Mouse (Mus musculus) CH12.LX (cell line): Measurements from ENCODE around the gene Arl5c. TPM values are rescaled to one million over a fixed set of nuclear protein-coding genes. Genes with fewer than 3 reads are reported as not detected.

ENCODE experiments used
- DNase-seq: peaks from one replicate; pipeline ENCODE4 v3.0.0-alpha.2; 2013; ENCODE audit errors: extremely low read depth
- H3K27ac ChIP-seq: 2 replicates; pipeline ENCODE4 v1.5.1; 2012; ENCODE audit warnings: low read depth, mild to moderate bottlenecking, control low read depth, moderate library complexity; ENCODE audit not compliant: insufficient read depth
- H3K27me3 ChIP-seq: replicated peaks from 2 replicates; pipeline ENCODE3; 2012; ENCODE audit warnings: inconsistent platforms
- H3K36me3 ChIP-seq, 2 experiments: replicated peaks in 1 of 2; 2 replicates each; pipeline versions ENCODE3 to v1.6.1; 2012; ENCODE audit warnings: inconsistent platforms in 1 of 2, low read length in 1 of 2, mild to moderate bottlenecking in 1 of 2, mixed read lengths in 1 of 2, moderate library complexity in 1 of 2; ENCODE audit not compliant: control insufficient read depth in 1 of 2, insufficient read depth in 1 of 2
- H3K4me1 ChIP-seq, 2 experiments: 2 replicates each; pipeline ENCODE4 v1.6.1; 2012; ENCODE audit warnings: inconsistent platforms in 1 of 2, moderate library complexity in 1 of 2; ENCODE audit not compliant: insufficient read depth in 2 of 2, control insufficient read depth in 1 of 2
- H3K4me2 ChIP-seq: 2 replicates; pipeline ENCODE4 v1.6.1; 2012; ENCODE audit warnings: low read depth, mild to moderate bottlenecking, control low read depth; ENCODE audit not compliant: poor library complexity, insufficient read depth, severe bottlenecking
- H3K4me3 ChIP-seq, 3 experiments: fragments of 150-350 bp in 1 of 3; sonication (generic) in 1 of 3; replicated peaks in 1 of 3; 2 replicates each; pipeline versions ENCODE3 to v1.5.1; 2011 to 2012; ENCODE audit warnings: low read depth in 2 of 3, low read length in 2 of 3, mild to moderate bottlenecking in 2 of 3, moderate library complexity in 2 of 3, control low read depth in 1 of 3, improper control_type of control experiment in 1 of 3, inconsistent platforms in 1 of 3, mixed read lengths in 1 of 3; ENCODE audit not compliant: poor library complexity in 1 of 3
- H3K79me2 ChIP-seq: replicated peaks from 2 replicates; pipeline ENCODE4 v1.6.1; 2012; ENCODE audit warnings: mild to moderate bottlenecking, moderate library complexity; ENCODE audit not compliant: control insufficient read depth, poor library complexity, insufficient read depth, severe bottlenecking; ENCODE audit errors: extremely low read depth
- H3K9ac ChIP-seq: 2 replicates; pipeline ENCODE4 v1.6.1; 2012; ENCODE audit warnings: low read depth, mild to moderate bottlenecking, control low read depth, moderate library complexity; ENCODE audit not compliant: insufficient read depth
- H3K9me3 ChIP-seq: replicated peaks from 2 replicates; pipeline ENCODE3; 2012; ENCODE audit warnings: low read length, inconsistent platforms, mixed read lengths
- BHLHE40 ChIP-seq: IDR thresholded peaks from 2 replicates; pipeline ENCODE4 v1.6.1; 2011; ENCODE audit warnings: mild to moderate bottlenecking, low read depth, low read length, improper control_type of control experiment
- CHD1 ChIP-seq: IDR thresholded peaks from 2 replicates; pipeline ENCODE4 v1.6.1; 2012; ENCODE audit warnings: low read depth, low read length, improper control_type of control experiment, inconsistent platforms
- CHD2 ChIP-seq: IDR thresholded peaks from 2 replicates; pipeline ENCODE4 v1.6.1; 2011; ENCODE audit warnings: low read length, improper control_type of control experiment
- CTCF ChIP-seq, 2 experiments: IDR thresholded peaks in 1 of 2; conservative IDR thresholded peaks in 1 of 2; 2 replicates each; pipeline ENCODE4 v1.5.1; 2011 to 2012; ENCODE audit warnings: low read depth in 2 of 2, low read length in 2 of 2, improper control_type of control experiment in 1 of 2, inconsistent platforms in 1 of 2, mild to moderate bottlenecking in 1 of 2, moderate library complexity in 1 of 2
- E2F4 ChIP-seq: IDR thresholded peaks from 2 replicates; pipeline ENCODE4 v1.6.1; 2011; ENCODE audit warnings: low read depth, low read length, improper control_type of control experiment; ENCODE audit not compliant: insufficient replicate concordance
- EP300 ChIP-seq: IDR thresholded peaks from 2 replicates; pipeline ENCODE4 v1.6.1; 2011; ENCODE audit warnings: low read length, improper control_type of control experiment
- ETS1 ChIP-seq: conservative IDR thresholded peaks from 2 replicates; pipeline ENCODE4 v1.6.1; 2012; ENCODE audit warnings: low read depth, mild to moderate bottlenecking, inconsistent platforms, low read length, improper control_type of control experiment, moderate library complexity
- GABPA ChIP-seq: IDR thresholded peaks from 2 replicates; pipeline ENCODE4 v1.6.1; 2012; ENCODE audit warnings: low read depth, low read length, improper control_type of control experiment, inconsistent platforms; ENCODE audit not compliant: insufficient replicate concordance
- HCFC1 ChIP-seq: IDR thresholded peaks from 2 replicates; pipeline ENCODE4 v1.6.1; 2012; ENCODE audit warnings: low read depth, mild to moderate bottlenecking, inconsistent platforms, low read length, improper control_type of control experiment
- IRF4 ChIP-seq: IDR thresholded peaks from 2 replicates; pipeline ENCODE4 v1.6.1; 2014; ENCODE audit warnings: low read depth, mild to moderate bottlenecking, inconsistent platforms, low read length, improper control_type of control experiment
- JUN ChIP-seq: IDR thresholded peaks from 2 replicates; pipeline ENCODE4 v1.6.1; 2011; ENCODE audit warnings: low read depth, mild to moderate bottlenecking, low read length, improper control_type of control experiment, moderate library complexity; ENCODE audit not compliant: insufficient read depth
- JUND ChIP-seq: conservative IDR thresholded peaks from 2 replicates; pipeline ENCODE4 v1.6.1; 2011; ENCODE audit warnings: low read depth, low read length, improper control_type of control experiment
- KAT2A ChIP-seq: IDR thresholded peaks from 2 replicates; pipeline ENCODE4 v1.6.1; 2012; ENCODE audit warnings: low read length, improper control_type of control experiment, inconsistent platforms; ENCODE audit not compliant: insufficient replicate concordance
- MAFK ChIP-seq: IDR thresholded peaks from 2 replicates; pipeline ENCODE4 v1.6.1; 2011; ENCODE audit warnings: low read length, improper control_type of control experiment; ENCODE audit not compliant: insufficient replicate concordance
- MAX ChIP-seq: IDR thresholded peaks from 2 replicates; pipeline ENCODE4 v1.6.1; 2011; ENCODE audit warnings: low read length, improper control_type of control experiment
- MAZ ChIP-seq: IDR thresholded peaks from 2 replicates; pipeline ENCODE4 v1.6.1; 2012; ENCODE audit warnings: low read depth, mild to moderate bottlenecking, inconsistent platforms, low read length, improper control_type of control experiment, moderate library complexity
- MEF2A ChIP-seq: IDR thresholded peaks from 2 replicates; pipeline ENCODE4 v1.6.1; 2014; ENCODE audit warnings: low read depth, mild to moderate bottlenecking, inconsistent platforms, low read length, improper control_type of control experiment, borderline replicate concordance
- MYC ChIP-seq: IDR thresholded peaks from 2 replicates; pipeline ENCODE4 v1.6.1; 2011; ENCODE audit warnings: low read depth, mild to moderate bottlenecking, improper control_type of control experiment, low read length
- NRF1 ChIP-seq: IDR thresholded peaks from 2 replicates; pipeline ENCODE4 v1.6.1; 2014; ENCODE audit warnings: low read depth, mild to moderate bottlenecking, inconsistent platforms, low read length, improper control_type of control experiment, moderate library complexity
- PAX5 ChIP-seq: IDR thresholded peaks from 2 replicates; pipeline ENCODE4 v1.6.1; 2012; ENCODE audit warnings: low read length, inconsistent platforms, mixed read lengths
- POLR2A ChIP-seq: IDR thresholded peaks from 2 replicates; pipeline ENCODE4 v1.6.1; 2011; ENCODE audit warnings: low read depth, mild to moderate bottlenecking, improper control_type of control experiment, low read length
- POLR2AphosphoS2 ChIP-seq: IDR thresholded peaks from 2 replicates; pipeline ENCODE4 v1.6.1; 2011; ENCODE audit warnings: low read depth, low read length, improper control_type of control experiment
- RCOR1 ChIP-seq: conservative IDR thresholded peaks from 2 replicates; pipeline ENCODE4 v1.6.1; 2012; ENCODE audit warnings: low read depth, mild to moderate bottlenecking, inconsistent platforms, low read length, improper control_type of control experiment
- SIN3A ChIP-seq: IDR thresholded peaks from 2 replicates; pipeline ENCODE4 v1.6.1; 2012; ENCODE audit warnings: low read length, improper control_type of control experiment, inconsistent platforms
- TBP ChIP-seq: conservative IDR thresholded peaks from 2 replicates; pipeline ENCODE4 v1.6.1; 2011; ENCODE audit warnings: low read depth, low read length, improper control_type of control experiment
- TCF12 ChIP-seq: IDR thresholded peaks from 2 replicates; pipeline ENCODE4 v1.6.1; 2014; ENCODE audit warnings: low read depth, mild to moderate bottlenecking, inconsistent platforms, low read length, improper control_type of control experiment
- UBTF ChIP-seq: IDR thresholded peaks from 2 replicates; pipeline ENCODE4 v1.6.1; 2012; ENCODE audit warnings: low read depth, mild to moderate bottlenecking, inconsistent platforms, low read length, improper control_type of control experiment, moderate library complexity
- USF1 ChIP-seq: IDR thresholded peaks from 2 replicates; pipeline ENCODE4 v1.6.1; 2014; ENCODE audit warnings: low read depth, mild to moderate bottlenecking, inconsistent platforms, low read length, improper control_type of control experiment
- USF2 ChIP-seq: conservative IDR thresholded peaks from 2 replicates; pipeline ENCODE4 v1.6.1; 2011; ENCODE audit warnings: low read depth, low read length, improper control_type of control experiment
- ZC3H11A ChIP-seq: IDR thresholded peaks from 2 replicates; pipeline ENCODE4 v1.6.1; 2012; ENCODE audit warnings: low read depth, mild to moderate bottlenecking, inconsistent platforms, low read length, improper control_type of control experiment
- ZKSCAN1 ChIP-seq: IDR thresholded peaks from 2 replicates; pipeline ENCODE4 v1.6.1; 2012; ENCODE audit warnings: low read depth, inconsistent platforms, low read length, improper control_type of control experiment, borderline replicate concordance
- ZMIZ1 ChIP-seq: IDR thresholded peaks from 2 replicates; pipeline ENCODE4 v1.6.1; 2012; ENCODE audit warnings: low read depth, mild to moderate bottlenecking, inconsistent platforms, low read length, improper control_type of control experiment
- ZNF384 ChIP-seq: IDR thresholded peaks from 2 replicates; pipeline ENCODE4 v1.6.1; 2012; ENCODE audit warnings: low read depth, low read length, improper control_type of control experiment, inconsistent platforms
- dilution Hi-C: fragments of 300-500 bp; cut with MboI; formaldehyde crosslinking; loops from 2 replicates; pipeline ENCODE4 v1.14.3; 2020; ENCODE audit warnings: low sequenced_read_pairs; ENCODE audit not compliant: extremely low pct_unique_long_range_greater_than_20kb, extremely low pct_ligation_motif_present
- in situ Hi-C: fragments of 300-500 bp; cut with MboI; formaldehyde crosslinking; loops from 3 replicates; pipeline ENCODE4 v1.14.3; 2019; ENCODE audit warnings: low sequenced_read_pairs, low pct_ligation_motif_present, low pct_unique_long_range_greater_than_20kb, mixed read lengths
- polyA plus RNA-seq: library from polyadenylated mRNA; unstranded; fragments of >175 nt; gene quantifications from 2 replicates; pipeline ENCODE4 v1.2.1, GENCODE M21; 2012; ENCODE audit warnings: low read depth; ENCODE audit not compliant: insufficient read length
- total RNA-seq, 2 experiments: library from RNA; depleted of rRNA; stranded (reverse); fragments of 300-350 nt in 1 of 2; fragments of >200 nt in 1 of 2; gene quantifications; 2 replicates each; pipeline ENCODE4 v1.2.3; 2012 to 2014

The Arl5c gene
- total and polyA plus RNA-seq, 3 experiments = 28.5 to 45.5 (median 32.2) TPM

- in situ Hi-C loops = no loop called here
Observed at GRCm38 (mm10) chr11:98001986-98002385, 6.0 kb upstream of the Arl5c start.

GRCm38 (mm10) chr11:98001351-98001824 lies 5.4 kb upstream of the Arl5c start:
- TF ChIP-seq USF2 = no peak
- TF ChIP-seq BHLHE40 = no peak
- 0 out of 2 replicates have a peak, but pooled peaks have one; percentile 3 for TF ChIP-seq NRF1
- TF ChIP-seq ETS1 = 0 out of 2 replicates have a peak, but pooled peaks have one; percentile 6
- no peak for TF ChIP-seq JUN
- TF ChIP-seq MAZ = peak; percentile 63; the same call in 1 of the 2 replicates
- TF ChIP-seq SIN3A = peak; percentile 45
- TF ChIP-seq JUND = no peak
- Histone ChIP-seq H3K4me3 (peak overlapping the region in 1 of 3 experiments; percentile 54), H3K27ac (peak overlapping the region; percentile 5), H3K9me3 (peaks cover 3% of the 10 kb centered on the region), H3K79me2 (no peaks in the 10 kb centered on the region), H3K9ac (no peak overlapping the region), H3K36me3 (peaks cover 0 to 3% of the 10 kb centered on the region in 2 experiments), H3K4me2 (peak overlapping the region; percentile 69; the same call in 1 of the 2 replicates), H3K27me3 (no peaks in the 10 kb centered on the region), H3K4me1 (peaks cover 41 to 75% of the 10 kb centered on the region in 2 experiments)
- DNase-seq = peak; percentile 45
- dilution Hi-C loops = no loop called here
- in situ Hi-C loops = no loop called here

More at GRCm38 (mm10) chr11:98001986-98002385, 6.0 kb upstream of the Arl5c start:
- dilution Hi-C loops = no loop called here
- H3K4me1 ChIP-seq = peaks cover 37 to 69% of the 10 kb centered on the region in 2 experiments
- H3K9ac ChIP-seq = peak overlapping the region; percentile 40
- TF ChIP-seq UBTF = no peak
- no peak for TF ChIP-seq SIN3A
- 0 out of 2 replicates have a peak, but pooled peaks have one; percentile 10 for TF ChIP-seq IRF4
- no peak for TF ChIP-seq KAT2A
- no peak for TF ChIP-seq HCFC1
- no peak for TF ChIP-seq RCOR1
- no peak for TF ChIP-seq TBP
- no peak for TF ChIP-seq GABPA
- no peak for TF ChIP-seq USF1
- TF ChIP-seq PAX5 = no peak
- no peak for TF ChIP-seq ZC3H11A
- TF ChIP-seq MAFK = no peak
- no peak for TF ChIP-seq JUN
- no peak for TF ChIP-seq MAX
- no peak for TF ChIP-seq ZKSCAN1
- no peak for TF ChIP-seq JUND
- TF ChIP-seq ZNF384 = peak; percentile 42
- no peak for TF ChIP-seq MAZ
- peak; percentile 3; the same call in 1 of the 2 replicates for TF ChIP-seq BHLHE40
- TF ChIP-seq MEF2A = peak; percentile 10; the same call in 1 of the 2 replicates
- TF ChIP-seq MYC = no peak
- no peak for TF ChIP-seq CTCF (conservative IDR thresholded peaks at IDR 0.05 in 1 of 2, IDR thresholded peaks at IDR 0.05 in 1 of 2; ENCODE audit: low read depth in 2 of 2, low read length in 2 of 2)
- no peak for TF ChIP-seq NRF1
- no peak for TF ChIP-seq CHD1
- no peak for TF ChIP-seq ZMIZ1
- peak; percentile 19; the same call in 1 of the 2 replicates for TF ChIP-seq ETS1
- no peak for TF ChIP-seq E2F4
- TF ChIP-seq POLR2A = no peak
- peak; percentile 39; the same call in 1 of the 2 replicates for TF ChIP-seq TCF12
- peak; percentile 11; the same call in 1 of the 2 replicates for TF ChIP-seq CHD2
- TF ChIP-seq USF2 = no peak
- TF ChIP-seq POLR2AphosphoS2 = no peak
- no peak for TF ChIP-seq EP300
- TF ChIP-seq, all 38 proteins: peak for 7
- peak; percentile 30 for DNase-seq
- Histone ChIP-seq H3K27me3 (no peaks in the 10 kb centered on the region), H3K4me2 (peak overlapping the region; percentile 73), H3K27ac (no peak overlapping the region), H3K79me2 (no peaks in the 10 kb centered on the region), H3K4me3 (peak overlapping the region in 2 of 3 experiments; percentile 48 to 54), H3K36me3 (peaks cover 0 to 3% of the 10 kb centered on the region in 2 experiments), H3K9me3 (peaks cover 6% of the 10 kb centered on the region)
